Mouse (Mus musculus) lung, postnatal 36 days (tissue): ENCODE measurements around the gene Fam129b.

Experiments used
- DNase-seq: peaks from one replicate; pipeline ENCODE4 v3.0.0; 2022; ENCODE audit warnings: mixed read lengths

Gene Fam129b

GRCm38 (mm10) chr2:32892490-32892889, 16.6 kb downstream of the Fam129b start:
- no peak for DNase-seq

- no peak for DNase-seq
These were observed 18.2 kb downstream of the Fam129b start for GRCm38 (mm10) chr2:32894097-32894496.

GRCm38 (mm10) chr2:32895606-32896106, 19.7 kb downstream of the Fam129b start:
- peak; percentile 65 for DNase-seq

GRCm38 (mm10) chr2:32896507-32897147, 20.7 kb downstream of the Fam129b start:
- no peak for DNase-seq

GRCm38 (mm10) chr2:32898983-32899382, 23.1 kb downstream of the Fam129b start:
- peak; percentile 84 for DNase-seq

GRCm38 (mm10) chr2:32902126-32902525, 26.2 kb downstream of the Fam129b start:
- no peak for DNase-seq

GRCm38 (mm10) chr2:32903470-32903869, 27.6 kb downstream of the Fam129b start:
- DNase-seq = no peak

- DNase-seq = peak; percentile 51
These were observed 28.7 kb downstream of the Fam129b start for GRCm38 (mm10) chr2:32904637-32905036.

- DNase-seq = peak; percentile 53
These were observed 29.4 kb downstream of the Fam129b start for GRCm38 (mm10) chr2:32905297-32905696.

GRCm38 (mm10) chr2:32907442-32907841, 31.5 kb downstream of the Fam129b start:
- no peak for DNase-seq

- peak; percentile 88 for DNase-seq
These were observed 32.4 kb downstream of the Fam129b start for GRCm38 (mm10) chr2:32908272-32908671.

- DNase-seq = peak; percentile 63
These were observed 32.9 kb downstream of the Fam129b start for GRCm38 (mm10) chr2:32908796-32909195.

- no peak for DNase-seq
These were observed 35.8 kb downstream of the Fam129b start for GRCm38 (mm10) chr2:32911639-32912182.

- peak; percentile 93 for DNase-seq
These were observed 36.4 kb downstream of the Fam129b start for GRCm38 (mm10) chr2:32912210-32912804.

- DNase-seq = peak; percentile 84
These were observed 38.4 kb downstream of the Fam129b start for GRCm38 (mm10) chr2:32914362-32914761.

- DNase-seq = peak; percentile 79
These were observed 39.0 kb downstream of the Fam129b start for GRCm38 (mm10) chr2:32914896-32915295.

- DNase-seq = peak; percentile 85
These were observed 41.6 kb downstream of the Fam129b start for GRCm38 (mm10) chr2:32917526-32917925.

- no peak for DNase-seq
These were observed 42.5 kb downstream of the Fam129b start for GRCm38 (mm10) chr2:32918391-32918790.

- no peak for DNase-seq
These were observed 45.3 kb downstream of the Fam129b start for GRCm38 (mm10) chr2:32921235-32921634.

- DNase-seq = no peak
These were observed 46.0 kb downstream of the Fam129b start for GRCm38 (mm10) chr2:32921801-32922380.

- no peak for DNase-seq
These were observed 46.6 kb downstream of the Fam129b start for GRCm38 (mm10) chr2:32922564-32922963.

- DNase-seq = no peak
These were observed 47.8 kb downstream of the Fam129b start for GRCm38 (mm10) chr2:32923551-32924250.

GRCm38 (mm10) chr2:32924306-32924844, 48.5 kb downstream of the Fam129b start:
- no peak for DNase-seq
